Mouse (Mus musculus): ENCODE results near the gene Klhl2. TPM values are rescaled to one million over a fixed set of nuclear protein-coding genes. Genes with fewer than 3 reads are reported as not detected.

Klhl2 gene
- polyA plus RNA-seq, 1 experiment, result 0.04 TPM

DNA sequence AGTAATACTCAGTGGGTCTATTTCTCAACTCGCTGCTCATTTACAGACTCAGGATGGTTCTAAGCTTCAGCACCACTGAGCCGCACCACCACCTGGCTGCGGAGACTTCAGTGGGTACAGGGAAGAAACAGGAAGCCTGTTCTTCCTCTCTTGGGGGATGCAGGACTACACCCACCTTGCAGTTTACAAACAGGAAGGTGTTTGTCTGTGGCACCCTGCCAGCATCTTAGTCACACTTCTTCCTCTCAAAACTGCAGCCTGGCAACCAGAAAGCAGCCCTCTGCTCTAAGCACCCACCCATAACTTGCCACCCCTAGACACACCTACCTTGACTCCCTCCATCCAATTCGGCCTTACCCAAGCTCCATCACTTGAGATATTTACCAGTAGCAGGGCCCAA lies 61.1 kb downstream of the Klhl2 start:
- no peaks in the 10 kb centered on the region for H3K9me3 ChIP-seq (ENCODE audit: control insufficient read depth, low read length)
- TF ChIP-seq TAL1 (IDR thresholded peaks at IDR 0.05; ENCODE audit: low read length), result no peak
- no peak for TF ChIP-seq GATA1 (IDR thresholded peaks at IDR 0.05; ENCODE audit: low read length)
- no peaks in the 10 kb centered on the region for H3K27me3 ChIP-seq (ENCODE audit: control insufficient read depth)
- peaks cover 28% of the 10 kb centered on the region for H3K4me1 ChIP-seq (ENCODE audit: control insufficient read depth)
- H3K36me3 ChIP-seq (ENCODE audit: control insufficient read depth), result no peaks in the 10 kb centered on the region
- no peak overlapping the region for H3K4me3 ChIP-seq (replicated peaks)

DNA sequence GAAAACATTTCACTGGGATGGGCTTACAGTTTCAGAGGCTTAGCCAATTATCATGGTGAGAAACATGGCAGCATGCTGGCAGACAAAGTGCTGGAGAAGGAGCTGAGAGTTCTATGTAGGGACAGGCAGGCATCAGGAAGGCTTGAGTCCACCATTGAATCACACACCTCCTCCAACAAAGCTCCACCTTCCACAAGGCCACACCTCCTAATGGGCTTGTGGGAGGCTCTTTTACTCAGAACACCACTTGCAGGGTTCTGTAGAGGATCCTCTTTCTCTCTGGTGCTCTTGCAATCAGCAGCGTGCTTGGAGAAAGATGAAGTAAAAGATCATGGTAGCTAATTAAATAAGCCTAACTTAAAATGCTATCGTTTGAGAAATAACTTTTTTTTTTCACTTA lies 63.0 kb downstream of the Klhl2 start:
- Histone ChIP-seq H3K36me3 (ENCODE audit: control insufficient read depth) (no peaks in the 10 kb centered on the region), H3K9me3 (ENCODE audit: control insufficient read depth, low read length) (no peaks in the 10 kb centered on the region), H3K27me3 (ENCODE audit: control insufficient read depth) (no peaks in the 10 kb centered on the region), H3K4me1 (ENCODE audit: control insufficient read depth) (peaks cover 37% of the 10 kb centered on the region), H3K4me3 (replicated peaks) (no peak overlapping the region)
- TF ChIP-seq GATA1 (IDR thresholded peaks at IDR 0.05; ENCODE audit: low read length) (no peak), TAL1 (IDR thresholded peaks at IDR 0.05; ENCODE audit: low read length) (no peak)

DNA sequence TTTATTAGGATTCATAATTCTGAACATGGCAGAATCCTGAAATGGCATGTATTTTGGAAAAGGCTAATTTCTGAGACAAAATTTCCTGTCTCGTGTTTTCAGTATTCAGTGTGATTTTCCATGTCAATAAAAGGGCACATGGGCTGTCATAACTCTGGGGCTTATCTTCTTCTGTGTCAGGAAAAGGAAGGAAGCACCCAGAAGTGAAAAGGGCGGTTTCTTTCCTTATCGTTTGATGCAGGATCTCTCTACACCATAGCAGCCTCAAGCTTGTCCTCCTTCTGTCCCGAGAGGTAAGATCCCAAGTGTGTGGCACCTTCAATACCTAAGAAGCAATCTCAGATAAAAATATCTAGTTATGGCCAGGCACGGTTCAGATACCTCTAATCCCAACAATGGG lies 65.6 kb downstream of the Klhl2 start:
- Histone ChIP-seq H3K4me3 (replicated peaks) (no peak overlapping the region), H3K27me3 (ENCODE audit: control insufficient read depth) (no peaks in the 10 kb centered on the region), H3K9me3 (ENCODE audit: control insufficient read depth, low read length) (no peaks in the 10 kb centered on the region), H3K36me3 (ENCODE audit: control insufficient read depth) (no peaks in the 10 kb centered on the region), H3K4me1 (ENCODE audit: control insufficient read depth) (peaks cover 42% of the 10 kb centered on the region)
- TF ChIP-seq GATA1 (IDR thresholded peaks at IDR 0.05; ENCODE audit: low read length) (no peak), TAL1 (IDR thresholded peaks at IDR 0.05; ENCODE audit: low read length) (no peak)

DNA sequence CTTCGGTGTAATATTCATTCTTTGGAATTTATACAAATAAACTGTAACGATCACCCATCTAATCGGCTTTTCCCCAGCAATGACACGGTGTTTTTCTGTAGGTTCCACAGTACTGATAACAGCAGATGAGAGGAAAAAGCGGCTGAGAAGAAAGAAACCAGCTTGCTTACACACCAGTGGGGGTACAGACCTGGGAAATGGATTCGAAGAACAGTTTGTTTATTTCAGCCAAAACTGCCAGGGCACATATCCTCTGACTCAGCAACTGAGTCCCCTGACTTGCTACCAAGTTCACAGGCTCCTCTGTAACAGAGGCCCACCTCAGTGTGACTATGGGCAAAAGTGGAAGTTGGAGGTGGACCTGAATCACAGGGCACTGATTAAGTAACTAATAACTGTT lies 67.9 kb downstream of the Klhl2 start:
- H3K4me1 ChIP-seq (ENCODE audit: control insufficient read depth), result peaks cover 29% of the 10 kb centered on the region
- no peaks in the 10 kb centered on the region for H3K9me3 ChIP-seq (ENCODE audit: control insufficient read depth, low read length)
- H3K36me3 ChIP-seq (ENCODE audit: control insufficient read depth), result no peaks in the 10 kb centered on the region
- H3K27me3 ChIP-seq (ENCODE audit: control insufficient read depth), result no peaks in the 10 kb centered on the region
- H3K4me3 ChIP-seq (replicated peaks), result no peak overlapping the region
- TF ChIP-seq TAL1 (IDR thresholded peaks at IDR 0.05; ENCODE audit: low read length), result no peak
- no peak for TF ChIP-seq GATA1 (IDR thresholded peaks at IDR 0.05; ENCODE audit: low read length)

DNA sequence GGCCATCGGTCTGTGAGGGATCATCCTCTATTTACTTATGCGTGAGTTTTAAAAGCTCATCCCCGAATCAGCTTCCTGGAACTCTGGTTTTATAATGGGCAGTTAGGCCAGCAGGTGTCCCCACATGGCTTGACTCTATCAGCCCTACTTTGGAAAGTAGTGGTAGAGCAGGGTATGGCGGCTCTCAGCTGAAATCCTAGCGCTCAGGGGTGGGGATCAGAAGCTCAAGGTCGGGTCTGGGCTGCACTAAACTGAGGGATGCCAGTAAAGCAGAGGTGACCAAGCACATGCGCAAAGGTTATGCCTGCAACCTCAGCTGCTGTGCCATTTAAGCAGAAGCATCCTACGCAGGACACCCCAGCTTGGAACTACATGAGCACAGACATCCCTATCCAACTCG lies 71.9 kb downstream of the Klhl2 start:
- Histone ChIP-seq H3K36me3 (ENCODE audit: control insufficient read depth) (no peaks in the 10 kb centered on the region), H3K9me3 (ENCODE audit: control insufficient read depth, low read length) (no peaks in the 10 kb centered on the region), H3K27me3 (ENCODE audit: control insufficient read depth) (no peaks in the 10 kb centered on the region), H3K4me1 (ENCODE audit: control insufficient read depth) (peaks cover 13% of the 10 kb centered on the region), H3K4me3 (replicated peaks) (no peak overlapping the region)
- TF ChIP-seq GATA1 (IDR thresholded peaks at IDR 0.05; ENCODE audit: low read length), result no peak
- no peak for TF ChIP-seq TAL1 (IDR thresholded peaks at IDR 0.05; ENCODE audit: low read length)

DNA sequence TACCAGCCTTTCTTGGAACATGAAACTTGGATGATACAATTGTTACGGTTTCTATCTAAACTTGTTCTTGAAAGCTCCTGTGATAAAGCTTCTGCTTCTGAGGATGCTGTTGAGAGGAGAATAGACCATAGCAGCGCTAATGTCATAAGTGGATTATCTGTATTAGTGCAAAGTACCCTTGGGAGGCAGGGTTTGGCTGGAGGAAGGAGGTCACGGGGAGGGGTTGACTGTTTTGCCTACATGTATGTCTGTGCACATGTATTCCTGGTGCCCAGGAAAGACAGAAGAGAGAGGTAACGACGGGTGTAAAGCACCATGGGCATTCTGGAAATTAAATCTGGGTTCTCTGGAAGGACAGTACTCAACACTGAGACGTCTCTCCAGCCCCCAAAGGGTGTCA lies 75.7 kb downstream of the Klhl2 start:
- no peak overlapping the region for H3K4me3 ChIP-seq (replicated peaks)
- H3K4me1 ChIP-seq (ENCODE audit: control insufficient read depth), result no peaks in the 10 kb centered on the region
- TF ChIP-seq GATA1 (IDR thresholded peaks at IDR 0.05; ENCODE audit: low read length) (no peak), TAL1 (IDR thresholded peaks at IDR 0.05; ENCODE audit: low read length) (no peak)
- no peaks in the 10 kb centered on the region for H3K9me3 ChIP-seq (ENCODE audit: control insufficient read depth, low read length)
- H3K36me3 ChIP-seq (ENCODE audit: control insufficient read depth), result no peaks in the 10 kb centered on the region
- no peaks in the 10 kb centered on the region for H3K27me3 ChIP-seq (ENCODE audit: control insufficient read depth)

DNA sequence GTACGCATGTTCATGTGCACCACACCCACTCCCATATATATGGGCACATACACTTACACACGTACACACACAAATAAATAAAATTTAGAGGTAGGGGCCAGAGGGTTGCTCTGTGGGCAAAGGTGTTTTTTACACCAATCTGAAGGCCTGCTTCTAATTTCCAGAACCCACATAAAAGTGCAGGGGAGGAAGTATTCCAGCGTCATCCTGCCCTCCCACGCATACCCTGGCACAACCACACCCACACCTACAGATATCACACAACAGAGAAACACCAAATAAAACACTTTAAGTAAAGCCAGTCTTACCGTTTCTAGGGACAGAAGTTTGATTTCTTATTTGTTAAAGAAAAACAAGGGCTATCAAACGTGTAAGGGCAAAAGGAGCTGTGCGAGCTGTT lies 79.0 kb downstream of the Klhl2 start:
- Histone ChIP-seq H3K9me3 (ENCODE audit: control insufficient read depth, low read length) (no peaks in the 10 kb centered on the region), H3K27me3 (ENCODE audit: control insufficient read depth) (no peaks in the 10 kb centered on the region), H3K4me3 (replicated peaks) (no peak overlapping the region), H3K36me3 (ENCODE audit: control insufficient read depth) (no peaks in the 10 kb centered on the region), H3K4me1 (ENCODE audit: control insufficient read depth) (no peaks in the 10 kb centered on the region)
- TF ChIP-seq GATA1 (IDR thresholded peaks at IDR 0.05; ENCODE audit: low read length) (no peak), TAL1 (IDR thresholded peaks at IDR 0.05; ENCODE audit: low read length) (no peak)

DNA sequence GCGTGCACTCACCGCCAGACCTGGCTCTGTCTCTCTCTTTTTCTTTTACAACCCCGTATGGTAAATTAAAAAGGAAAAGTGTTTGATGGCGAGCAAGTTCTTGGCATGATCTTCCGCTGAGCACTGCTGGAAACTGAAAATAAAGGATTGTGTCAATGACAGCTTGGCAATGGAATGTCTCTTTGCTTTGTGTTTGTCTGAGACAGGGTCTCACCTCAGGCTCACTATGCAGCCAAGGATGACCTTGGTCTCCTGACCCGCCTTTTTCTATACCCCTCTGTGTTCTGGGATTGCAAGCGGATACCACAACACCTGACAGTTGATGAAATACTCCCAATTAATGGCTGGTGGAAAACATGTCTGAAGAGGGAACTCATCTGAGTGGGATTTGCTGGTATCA lies 80.2 kb downstream of the Klhl2 start:
- Histone ChIP-seq H3K9me3 (ENCODE audit: control insufficient read depth, low read length) (no peaks in the 10 kb centered on the region), H3K4me3 (replicated peaks) (no peak overlapping the region)
- TF ChIP-seq GATA1 (IDR thresholded peaks at IDR 0.05; ENCODE audit: low read length) (no peak), TAL1 (IDR thresholded peaks at IDR 0.05; ENCODE audit: low read length) (no peak)

DNA sequence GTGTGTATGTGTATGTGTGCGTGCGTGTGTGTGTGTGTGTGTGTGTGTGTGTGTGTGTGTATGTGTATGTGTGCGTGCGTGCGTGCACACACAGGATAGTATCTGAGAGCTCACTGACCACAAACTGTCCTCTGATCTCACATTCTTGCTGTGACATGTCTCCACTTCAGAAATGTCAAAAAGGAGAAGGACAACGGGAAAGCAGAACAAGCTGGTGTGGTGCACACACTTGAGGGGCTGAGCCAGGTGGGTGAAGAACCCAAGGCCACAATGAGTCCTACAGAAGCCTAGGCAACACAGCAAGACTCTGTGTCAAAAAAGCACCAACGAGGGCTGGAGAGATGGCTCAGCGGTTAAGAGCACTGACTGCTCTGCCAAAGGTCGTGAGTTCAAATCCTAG lies 81.2 kb downstream of the Klhl2 start:
- no peaks in the 10 kb centered on the region for H3K4me1 ChIP-seq (ENCODE audit: control insufficient read depth)

More for the DNA sequence above, 80.2 kb downstream of the Klhl2 start:
- Histone ChIP-seq H3K36me3 (ENCODE audit: control insufficient read depth) (no peaks in the 10 kb centered on the region), H3K27me3 (ENCODE audit: control insufficient read depth) (no peaks in the 10 kb centered on the region), H3K4me1 (ENCODE audit: control insufficient read depth) (no peaks in the 10 kb centered on the region)

DNA sequence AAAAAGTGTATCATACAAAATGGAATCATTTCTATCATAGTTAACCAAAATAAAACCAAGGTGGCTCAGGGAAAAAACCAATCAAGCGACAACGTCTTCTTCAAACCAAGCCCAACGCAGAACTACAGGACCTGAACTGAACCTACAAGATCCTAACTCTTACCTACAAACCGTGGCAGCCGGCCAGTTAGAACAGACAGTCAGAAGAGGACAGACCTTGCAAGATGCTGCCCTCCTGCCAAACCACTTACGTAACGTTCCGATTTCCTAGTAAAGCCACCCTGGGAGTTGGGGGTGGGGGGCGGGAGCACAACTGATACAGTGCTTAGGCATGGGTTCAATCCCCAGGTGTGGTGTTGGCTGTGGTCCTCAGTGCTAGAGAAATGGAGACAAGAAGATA lies 82.8 kb downstream of the Klhl2 start:
- TF ChIP-seq GATA1 (IDR thresholded peaks at IDR 0.05; ENCODE audit: low read length) (no peak), TAL1 (IDR thresholded peaks at IDR 0.05; ENCODE audit: low read length) (no peak)
- H3K36me3 ChIP-seq (ENCODE audit: control insufficient read depth), result no peaks in the 10 kb centered on the region
- no peaks in the 10 kb centered on the region for H3K27me3 ChIP-seq (ENCODE audit: control insufficient read depth)
- no peaks in the 10 kb centered on the region for H3K4me1 ChIP-seq (ENCODE audit: control insufficient read depth)
- H3K4me3 ChIP-seq (replicated peaks), result no peak overlapping the region
- H3K9me3 ChIP-seq (ENCODE audit: control insufficient read depth, low read length), result no peaks in the 10 kb centered on the region

More for the DNA sequence above, 81.2 kb downstream of the Klhl2 start:
- no peak overlapping the region for H3K4me3 ChIP-seq (replicated peaks)
- H3K36me3 ChIP-seq (ENCODE audit: control insufficient read depth), result no peaks in the 10 kb centered on the region
- no peak for TF ChIP-seq TAL1 (IDR thresholded peaks at IDR 0.05; ENCODE audit: low read length)
- no peak for TF ChIP-seq GATA1 (IDR thresholded peaks at IDR 0.05; ENCODE audit: low read length)
- no peaks in the 10 kb centered on the region for H3K27me3 ChIP-seq (ENCODE audit: control insufficient read depth)
- H3K9me3 ChIP-seq (ENCODE audit: control insufficient read depth, low read length), result no peaks in the 10 kb centered on the region

Measured in erythroblast, embryonic 14.5 days (primary cell).